Mouse (Mus musculus): ENCODE results near the gene Rhbdf2. TPM values are rescaled to one million over a fixed set of nuclear protein-coding genes. Genes with fewer than 3 reads are reported as not detected.
"Not testable (repeated sequence)": the region's sequence is repeated elsewhere in the genome, so short reads cannot be mapped to it uniquely, and the experiment has no call there.

Rhbdf2 gene
- polyA plus RNA-seq, 1 experiment from 2014 or later, result 4.3 TPM

DNA sequence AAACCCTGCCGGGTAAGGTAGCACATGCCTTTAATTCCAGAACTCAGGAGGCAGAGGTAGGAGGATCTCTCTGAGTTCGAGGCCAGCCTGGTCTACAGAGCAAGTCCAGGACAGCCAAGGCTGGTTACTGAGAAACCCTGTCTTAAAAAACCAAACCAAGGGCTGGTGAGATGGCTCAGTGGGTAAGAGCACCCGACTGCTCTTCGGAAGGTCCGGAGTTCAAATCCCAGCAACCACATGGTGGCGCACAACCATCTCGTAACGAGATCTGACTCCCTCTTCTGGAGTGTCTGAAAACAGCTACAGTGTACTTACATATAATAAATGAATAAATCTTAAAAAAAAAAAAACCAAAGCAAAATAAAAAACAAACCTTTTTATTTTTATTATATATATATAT lies 9.8 kb upstream of the Rhbdf2 start:
- WGBS, result 75% methylated on average over 8 of the region's 8 CpGs
- H3K4me2 ChIP-seq; H3K36me3 ChIP-seq; H3K9me3 ChIP-seq; H3K9ac ChIP-seq; H3K4me1 ChIP-seq; H3K27ac ChIP-seq; H3K27me3 ChIP-seq; ATAC-seq (ENCODE audit: insufficient number of reproducible peaks, insufficient read depth, low FRiP score, low TSS enrichment, low read depth); H3K4me3 ChIP-seq: not testable (repeated sequence)

DNA sequence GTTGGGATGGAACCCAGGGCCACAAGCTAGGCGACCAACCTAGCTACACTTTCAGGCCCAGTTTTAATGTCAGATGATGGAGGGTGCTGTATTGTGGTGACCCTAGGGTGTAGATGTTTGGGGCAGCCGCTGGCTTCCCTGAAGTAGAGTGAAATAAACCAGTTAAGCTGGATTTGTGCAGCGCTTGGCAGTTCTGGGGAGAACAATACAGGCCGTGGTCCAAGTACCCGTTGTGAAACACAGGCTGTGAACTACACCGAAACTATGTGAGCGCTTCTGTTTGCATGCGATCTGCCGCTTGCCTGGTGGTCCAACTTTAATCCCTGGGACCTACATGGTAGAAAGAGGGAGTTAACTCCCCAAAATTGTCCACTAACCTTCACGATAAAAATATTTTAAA lies 6.1 kb upstream of the Rhbdf2 start:
- Histone ChIP-seq H3K27me3 (no peaks in the 10 kb centered on the region), H3K9me3 (no peaks in the 10 kb centered on the region), H3K36me3 (no peaks in the 10 kb centered on the region), H3K9ac (no peak overlapping the region), H3K27ac (no peak overlapping the region), H3K4me2 (no peak overlapping the region), H3K4me3 (no peak overlapping the region), H3K4me1 (no peaks in the 10 kb centered on the region)
- WGBS, result 75% methylated on average over 10 of the region's 10 CpGs
- ATAC-seq (ENCODE audit: insufficient number of reproducible peaks, insufficient read depth, low FRiP score, low TSS enrichment, low read depth), result no peak

DNA sequence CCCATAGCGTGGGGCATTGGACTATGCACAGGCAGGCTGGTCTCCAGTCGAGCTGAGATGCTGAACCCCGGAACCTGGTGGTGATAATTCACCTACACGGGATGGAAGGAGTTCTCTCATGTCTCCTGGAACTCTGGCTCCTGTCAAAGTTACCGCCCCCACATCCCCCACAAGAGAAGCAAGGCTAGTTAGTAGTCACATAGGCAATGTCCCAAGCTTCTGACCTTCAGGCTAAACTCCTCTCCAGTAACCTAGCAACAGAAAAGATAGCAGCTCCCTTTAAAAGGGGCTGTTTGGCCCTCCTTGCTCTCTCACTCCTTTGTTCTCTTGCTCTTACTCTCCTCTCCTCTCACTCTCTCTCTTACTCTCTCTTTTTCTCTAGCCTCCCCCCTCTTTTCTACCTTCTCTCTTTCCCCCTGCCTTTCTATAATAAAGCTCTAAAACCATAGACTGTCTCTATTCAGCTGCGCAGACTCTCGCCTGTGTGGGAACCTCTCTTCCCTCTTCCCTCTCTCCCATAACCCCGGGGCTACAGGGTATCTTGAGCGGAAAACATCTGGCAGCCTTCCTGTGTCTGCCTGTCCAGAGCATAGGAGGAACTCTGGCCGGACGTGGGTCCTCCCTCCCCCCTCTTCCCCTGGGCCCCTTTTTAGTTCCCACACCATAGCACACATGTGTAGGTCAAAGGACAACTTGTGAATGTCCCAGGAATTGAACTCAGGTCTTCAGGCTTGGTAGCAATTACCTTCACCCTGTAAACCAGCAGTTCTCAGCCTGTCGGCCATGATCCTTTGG lies 3.5 kb upstream of the Rhbdf2 start:
- ATAC-seq (ENCODE audit: insufficient number of reproducible peaks, insufficient read depth, low FRiP score, low TSS enrichment, low read depth), result no peak
- Histone ChIP-seq H3K9me3 (no peaks in the 10 kb centered on the region), H3K4me1 (no peaks in the 10 kb centered on the region), H3K9ac (no peak overlapping the region), H3K27ac (no peak overlapping the region), H3K27me3 (no peaks in the 10 kb centered on the region), H3K4me2 (no peak overlapping the region), H3K4me3 (no peak overlapping the region), H3K36me3 (no peaks in the 10 kb centered on the region)
- 34% methylated on average over 12 of the region's 12 CpGs for WGBS

DNA sequence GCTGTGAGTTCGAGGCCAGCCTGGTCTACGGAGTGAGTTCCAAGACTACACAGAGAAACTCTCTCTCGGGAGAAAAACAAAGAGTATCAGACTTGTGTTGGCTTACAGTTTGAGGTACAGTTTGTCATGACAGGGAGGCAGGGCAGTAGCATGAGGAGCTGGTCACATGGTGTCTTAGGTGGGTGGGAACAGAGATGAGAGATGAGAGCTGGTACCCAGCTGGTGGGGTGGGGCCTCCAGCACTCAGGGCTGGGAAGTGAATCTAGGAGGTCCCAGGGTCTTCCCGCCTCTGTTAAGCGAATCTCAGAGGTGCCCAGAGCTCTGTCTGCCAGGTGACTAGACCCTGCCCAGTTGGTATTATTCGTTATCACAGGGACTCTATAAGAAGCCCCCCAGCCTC lies 2.7 kb upstream of the Rhbdf2 start:
- H3K4me3 ChIP-seq, result no peak overlapping the region
- H3K27me3 ChIP-seq, result peaks cover 7% of the 10 kb centered on the region; the same call in 1 of the 2 replicates
- no peaks in the 10 kb centered on the region for H3K9me3 ChIP-seq
- H3K9ac ChIP-seq, result no peak overlapping the region
- peaks cover 3% of the 10 kb centered on the region; the same call in 1 of the 2 replicates for H3K4me1 ChIP-seq
- H3K27ac ChIP-seq, result no peak overlapping the region
- no peak for ATAC-seq (ENCODE audit: insufficient number of reproducible peaks, insufficient read depth, low FRiP score, low TSS enrichment, low read depth)
- H3K4me2 ChIP-seq, result no peak overlapping the region
- no peaks in the 10 kb centered on the region for H3K36me3 ChIP-seq
- WGBS, result 90% methylated on average over 6 of the region's 6 CpGs

DNA sequence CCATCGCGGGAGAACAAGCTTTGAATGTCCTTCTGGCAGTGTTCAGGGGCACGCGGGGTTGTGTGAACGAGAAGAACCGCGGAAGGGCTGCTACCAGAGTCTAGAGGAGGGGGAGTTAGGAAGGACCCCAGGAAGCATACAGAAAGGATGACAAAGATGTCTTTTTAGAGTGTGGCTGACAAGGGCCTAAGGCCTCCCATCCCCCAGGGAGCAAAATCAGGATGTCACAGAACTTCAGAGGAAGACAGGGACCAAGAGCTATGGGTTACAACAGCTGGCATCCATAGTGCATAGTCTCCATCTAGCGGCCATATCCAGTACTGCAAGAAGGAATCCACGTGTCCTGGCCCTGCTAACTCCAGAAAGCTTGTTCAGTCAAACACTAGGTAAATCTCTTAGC lies 1.9 kb upstream of the Rhbdf2 start:
- H3K4me3 ChIP-seq, result no peak overlapping the region
- no peak overlapping the region for H3K27ac ChIP-seq
- no peaks in the 10 kb centered on the region for H3K9me3 ChIP-seq
- H3K4me1 ChIP-seq, result peaks cover 5% of the 10 kb centered on the region; the same call in 1 of the 2 replicates
- no peak overlapping the region for H3K4me2 ChIP-seq
- H3K27me3 ChIP-seq, result peaks cover 9% of the 10 kb centered on the region; the same call in 1 of the 2 replicates
- ATAC-seq (ENCODE audit: insufficient number of reproducible peaks, insufficient read depth, low FRiP score, low TSS enrichment, low read depth), result no peak
- 0 out of 2 replicates have a peak overlapping the region, but pooled peaks have one; percentile 21 for H3K9ac ChIP-seq
- H3K36me3 ChIP-seq, result no peaks in the 10 kb centered on the region
- WGBS, result 53% methylated on average over 9 of the region's 9 CpGs

DNA sequence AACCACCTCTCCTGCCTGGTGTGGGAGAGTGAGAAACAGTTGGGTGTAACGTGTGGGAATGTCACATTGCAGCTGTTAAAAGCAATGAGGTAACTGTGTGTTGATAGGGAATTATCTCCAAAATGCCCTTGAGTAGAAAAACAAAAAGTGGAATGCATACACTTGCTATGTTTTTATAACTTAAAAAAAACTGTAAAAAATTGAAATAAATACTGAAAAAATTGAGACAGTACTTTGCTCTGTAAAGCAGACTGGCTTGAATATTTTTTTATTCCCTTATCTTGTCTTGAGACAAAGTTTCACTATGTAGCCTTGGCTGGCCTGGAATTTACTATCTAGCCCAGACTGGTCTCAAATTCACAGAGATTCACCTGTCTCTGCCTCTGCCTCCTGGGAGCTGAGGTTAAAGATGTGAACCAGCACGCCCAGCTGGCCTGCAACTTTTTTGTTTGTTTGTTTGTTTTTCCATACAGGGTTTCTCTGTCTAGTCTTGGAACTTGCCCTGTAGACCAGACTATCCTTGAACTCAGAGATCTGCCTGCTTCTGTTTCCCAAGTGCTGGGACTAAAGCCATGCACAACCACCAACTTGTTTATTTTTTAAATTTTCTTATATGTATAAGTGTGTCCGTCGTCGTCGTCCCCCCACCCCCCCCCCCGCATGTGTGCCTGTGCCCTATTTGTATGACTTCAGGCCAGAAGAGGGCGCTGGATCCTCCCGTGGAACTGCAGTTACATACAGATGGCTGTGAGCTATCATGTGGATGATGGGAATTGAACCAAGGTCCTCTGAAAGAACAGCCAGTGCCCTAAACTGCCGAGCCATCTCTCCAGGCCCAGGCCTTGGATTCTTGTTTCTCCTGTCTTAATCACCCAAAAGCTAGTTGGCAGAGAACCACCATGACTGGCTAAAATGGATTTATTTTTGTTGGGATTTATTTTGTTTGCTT lies 527 bp upstream of the Rhbdf2 start:
- no peak overlapping the region for H3K27ac ChIP-seq
- no peaks in the 10 kb centered on the region for H3K9me3 ChIP-seq
- no peak for ATAC-seq (ENCODE audit: insufficient number of reproducible peaks, insufficient read depth, low FRiP score, low TSS enrichment, low read depth)
- no peak overlapping the region for H3K4me2 ChIP-seq
- H3K4me1 ChIP-seq, result peaks cover 12% of the 10 kb centered on the region
- no peak overlapping the region for H3K4me3 ChIP-seq
- H3K36me3 ChIP-seq, result no peaks in the 10 kb centered on the region
- H3K9ac ChIP-seq, result no peak overlapping the region
- 38% methylated on average over 10 of the region's 10 CpGs for WGBS
- peaks cover 14% of the 10 kb centered on the region; the same call in 1 of the 2 replicates for H3K27me3 ChIP-seq

DNA sequence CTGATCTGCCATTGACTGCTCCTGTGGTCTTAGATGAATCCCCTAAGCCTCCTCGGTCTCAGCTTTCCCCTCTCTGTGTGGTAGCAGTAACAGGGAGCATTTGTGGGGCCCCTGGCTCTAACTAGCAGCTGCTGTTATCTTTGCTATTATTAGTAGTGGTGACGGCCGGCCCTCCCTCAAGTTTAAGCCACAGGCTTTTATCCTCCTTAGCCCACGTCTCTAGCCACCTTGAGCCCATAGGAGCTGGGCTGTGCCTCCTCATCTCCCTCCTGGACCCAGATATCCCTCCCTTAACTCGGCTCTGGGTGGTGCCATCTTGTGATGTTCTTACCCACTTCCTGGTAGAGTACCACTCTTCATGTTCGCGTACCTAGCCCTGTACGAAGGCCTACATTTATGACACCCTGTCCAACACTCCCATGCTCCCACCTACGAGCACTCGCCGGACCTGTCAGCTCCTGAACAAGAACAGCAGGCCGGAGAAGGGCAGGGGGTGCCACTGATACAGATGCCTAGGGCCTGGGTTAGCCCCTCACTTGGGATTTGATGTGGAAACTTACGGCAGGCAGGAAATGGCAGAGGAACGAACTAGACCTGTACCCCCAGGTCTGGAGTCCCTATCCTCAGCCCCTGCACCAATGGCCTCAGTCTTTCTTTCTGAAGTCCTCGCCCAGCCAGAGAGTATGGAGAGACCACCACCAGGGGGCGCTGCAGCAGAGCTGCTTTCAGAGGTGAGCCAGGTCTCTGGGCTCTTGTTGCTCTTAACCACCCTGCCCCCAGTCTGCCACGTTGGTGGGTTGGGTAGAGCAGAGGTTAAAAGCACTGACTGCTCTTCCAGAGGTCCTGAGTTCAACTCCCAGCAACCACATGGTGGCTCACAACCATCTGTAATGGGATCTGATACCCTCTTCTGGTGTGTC lies 1.5 kb downstream of the Rhbdf2 start:
- Histone ChIP-seq H3K36me3 (no peaks in the 10 kb centered on the region), H3K4me2 (no peak overlapping the region), H3K27ac (no peak overlapping the region), H3K27me3 (peaks cover 14% of the 10 kb centered on the region; the same call in 1 of the 2 replicates), H3K9me3 (no peaks in the 10 kb centered on the region), H3K4me3 (no peak overlapping the region), H3K4me1 (peaks cover 28% of the 10 kb centered on the region), H3K9ac (no peak overlapping the region)
- ATAC-seq (ENCODE audit: insufficient number of reproducible peaks, insufficient read depth, low FRiP score, low TSS enrichment, low read depth), result no peak
- 76% methylated on average over 17 of the region's 17 CpGs for WGBS

DNA sequence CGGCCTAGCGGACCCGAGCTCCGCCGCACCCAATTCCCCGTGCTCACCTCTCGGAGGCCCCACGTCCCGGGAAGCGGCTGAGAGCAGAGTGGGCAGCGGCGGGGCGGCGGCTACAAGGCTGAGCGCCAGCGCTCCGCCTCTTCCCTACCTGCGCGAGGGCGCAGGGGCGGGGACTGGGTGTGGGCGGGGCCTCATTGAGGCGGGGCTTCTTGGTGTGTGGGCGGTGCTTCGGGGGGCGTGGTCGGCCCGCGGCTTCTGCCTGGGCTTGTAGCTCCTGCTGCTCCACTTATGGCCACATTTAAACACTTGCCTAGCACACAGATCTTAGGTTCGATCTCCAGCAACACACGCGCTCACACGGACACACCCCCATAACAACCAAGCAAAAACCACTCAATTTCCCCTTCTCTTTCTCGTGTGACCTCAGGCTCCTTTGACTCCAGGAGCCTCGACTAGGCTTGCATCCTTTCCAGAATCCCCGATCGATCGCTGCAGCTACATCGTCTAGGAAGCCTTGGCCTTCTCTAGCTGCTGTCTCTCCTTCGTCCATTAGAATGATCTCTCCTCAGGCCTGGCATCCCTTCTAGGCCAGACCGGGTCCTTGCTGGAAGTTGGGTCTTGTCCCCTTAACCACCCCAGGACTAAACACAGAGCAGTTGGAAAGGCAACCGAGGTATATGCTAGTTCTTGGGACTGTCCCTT lies 2.5 kb downstream of the Rhbdf2 start:
- H3K4me3 ChIP-seq, result peak overlapping the region; percentile 61
- no peak overlapping the region for H3K27ac ChIP-seq
- H3K36me3 ChIP-seq, result no peaks in the 10 kb centered on the region
- no peaks in the 10 kb centered on the region for H3K9me3 ChIP-seq
- peaks cover 14% of the 10 kb centered on the region; the same call in 1 of the 2 replicates for H3K27me3 ChIP-seq
- peak overlapping the region; percentile 88 for H3K4me2 ChIP-seq
- peaks cover 37% of the 10 kb centered on the region for H3K4me1 ChIP-seq
- no peak for ATAC-seq (ENCODE audit: insufficient number of reproducible peaks, insufficient read depth, low FRiP score, low TSS enrichment, low read depth)
- H3K9ac ChIP-seq, result peak overlapping the region; percentile 76
- 12% methylated on average over 42 of the region's 42 CpGs for WGBS

DNA sequence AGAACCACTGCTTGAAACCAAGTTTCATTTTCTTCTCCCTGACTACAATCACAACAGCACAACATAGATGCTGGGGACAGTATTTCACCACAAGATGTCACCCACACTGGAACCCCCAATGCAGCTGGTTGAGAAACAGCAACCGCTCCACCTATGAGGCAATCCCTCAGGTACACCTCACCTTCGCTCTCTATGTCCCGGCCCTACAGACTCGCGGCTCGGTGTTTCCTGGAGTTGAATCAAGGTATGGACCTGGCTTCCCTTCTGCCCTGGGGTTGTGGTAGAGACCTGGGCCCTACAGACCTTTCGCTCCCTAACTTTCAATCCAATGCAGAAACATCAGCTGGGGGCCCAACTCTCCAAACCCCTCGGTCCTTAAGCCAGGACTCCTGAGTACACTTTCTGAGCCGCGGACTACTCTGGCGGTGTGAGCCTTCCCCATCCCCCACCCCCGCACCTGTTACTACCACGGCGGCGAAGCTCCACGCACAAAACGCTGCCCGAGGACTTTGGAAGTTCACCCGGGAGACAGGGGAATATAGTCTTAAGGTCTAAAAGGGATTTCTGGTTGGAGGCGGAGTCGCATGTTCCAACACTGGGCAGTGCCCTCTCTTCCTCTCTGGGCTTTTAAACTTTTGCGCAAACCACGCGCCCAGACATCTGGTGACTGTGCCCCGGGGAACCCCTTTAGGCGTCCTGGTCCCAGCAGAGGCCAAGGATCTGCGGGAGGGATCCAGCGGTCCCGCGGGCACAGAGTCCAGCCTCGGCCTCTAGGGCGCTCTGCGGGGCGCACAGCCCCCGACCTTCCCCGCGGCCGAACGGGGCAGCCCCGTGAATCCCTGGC lies 3.3 kb downstream of the Rhbdf2 start:
- ATAC-seq (ENCODE audit: insufficient number of reproducible peaks, insufficient read depth, low FRiP score, low TSS enrichment, low read depth), result no peak
- H3K27ac ChIP-seq, result no peak overlapping the region
- H3K36me3 ChIP-seq, result no peaks in the 10 kb centered on the region
- H3K27me3 ChIP-seq, result peaks cover 14% of the 10 kb centered on the region; the same call in 1 of the 2 replicates
- H3K9me3 ChIP-seq, result no peaks in the 10 kb centered on the region
- H3K4me3 ChIP-seq, result peak overlapping the region; percentile 61
- peak overlapping the region; percentile 88 for H3K4me2 ChIP-seq
- peaks cover 39% of the 10 kb centered on the region for H3K4me1 ChIP-seq
- peak overlapping the region; percentile 76 for H3K9ac ChIP-seq
- WGBS, result 5% methylated on average over 40 of the region's 40 CpGs

DNA sequence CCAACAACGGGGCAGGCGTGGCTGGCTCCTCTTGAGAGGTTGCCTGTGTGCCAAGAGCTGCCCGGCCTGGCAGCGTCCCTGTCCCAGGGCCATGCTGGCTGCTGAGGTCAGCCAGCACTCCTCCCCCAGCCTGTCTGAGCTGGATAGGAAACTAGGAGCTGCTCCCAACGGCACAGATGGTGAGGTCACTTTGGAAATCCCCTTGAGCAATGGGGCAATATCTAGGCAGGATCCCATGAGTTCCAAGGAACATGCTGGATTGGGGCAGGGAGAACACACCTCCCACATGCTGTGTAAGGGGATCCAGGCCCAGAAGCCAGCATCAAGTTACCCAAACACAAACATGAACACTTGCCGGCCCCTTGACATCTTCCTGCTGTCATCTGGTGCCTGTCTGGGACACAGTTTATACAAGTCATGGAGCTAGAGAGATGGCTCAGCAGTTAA lies 5.5 kb downstream of the Rhbdf2 start:
- Histone ChIP-seq H3K4me1 (peaks cover 40% of the 10 kb centered on the region), H3K4me3 (no peak overlapping the region), H3K9me3 (no peaks in the 10 kb centered on the region), H3K27me3 (peaks cover 14% of the 10 kb centered on the region; the same call in 1 of the 2 replicates), H3K4me2 (no peak overlapping the region; the same call in 1 of the 2 replicates), H3K27ac (no peak overlapping the region), H3K36me3 (no peaks in the 10 kb centered on the region), H3K9ac (0 out of 2 replicates have a peak overlapping the region, but pooled peaks have one; percentile 21)
- 34% methylated on average over 6 of the region's 6 CpGs for WGBS
- no peak for ATAC-seq (ENCODE audit: insufficient number of reproducible peaks, insufficient read depth, low FRiP score, low TSS enrichment, low read depth)
